Mouse (Mus musculus): ENCODE data around the gene Dynlt1b. TPM values are rescaled to one million over a fixed set of nuclear protein-coding genes. Genes with fewer than 3 reads are reported as not detected.
"Not testable (repeated sequence)": the region's sequence is repeated elsewhere in the genome, so short reads cannot be mapped to it uniquely, and the experiment has no call there.

Dynlt1b gene
- total RNA-seq (2021) = 10 to 100 TPM; 55.9 to 57.4 TPM
- long read RNA-seq, experiment 1, transcript Dynlt1b-201 (5 exons, 771 nt) = major isoform, 12 of 16 reads
- long read RNA-seq, experiment 1, partial matches to known transcripts = 4 of 16 reads
- long read RNA-seq, experiment 1, other reads (novel, unspliced or antisense) = 0 of 16 reads
- long read RNA-seq, experiment 2, transcript Dynlt1b-201 (5 exons, 771 nt) = major isoform, 7 of 18 reads
- long read RNA-seq, experiment 2, partial matches to known transcripts = 1 of 18 reads
- long read RNA-seq, experiment 2, other reads (novel, unspliced or antisense) = 10 of 18 reads

GRCm38 (mm10) chr17:6429945-6430344 lies at the start of gene Dynlt1b:
TSS of gene Dynlt1b (plus strand) at chr17:6430112.
- H3K4me3 ChIP-seq = peak within 1 kb of the TSS; percentile 72
- intact Hi-C loops (cut with DNase I) = not testable (repeated sequence)
- peak within 1 kb of the TSS; percentile 77 for H3K27ac ChIP-seq
- peak; percentile 100 for DNase-seq

- intact Hi-C loops (cut with DNase I); H3K27ac ChIP-seq; H3K4me3 ChIP-seq; DNase-seq: not testable (repeated sequence)
Observed at GRCm38 (mm10) chr17:6380182-6380841, 49.6 kb upstream of the Dynlt1b start.

- DNase-seq; H3K4me3 ChIP-seq; H3K27ac ChIP-seq; intact Hi-C loops (cut with DNase I): not testable (repeated sequence)
Observed at GRCm38 (mm10) chr17:6381071-6381682, 48.7 kb upstream of the Dynlt1b start.

GRCm38 (mm10) chr17:6386927-6387326 lies 43.0 kb upstream of the Dynlt1b start:
- H3K4me3 ChIP-seq; H3K27ac ChIP-seq; intact Hi-C loops (cut with DNase I); DNase-seq: not testable (repeated sequence)

GRCm38 (mm10) chr17:6387380-6387911 lies 42.5 kb upstream of the Dynlt1b start:
- H3K4me3 ChIP-seq; H3K27ac ChIP-seq; DNase-seq; intact Hi-C loops (cut with DNase I): not testable (repeated sequence)

GRCm38 (mm10) chr17:6389463-6389862 lies 40.4 kb upstream of the Dynlt1b start:
- H3K4me3 ChIP-seq; intact Hi-C loops (cut with DNase I); H3K27ac ChIP-seq; DNase-seq: not testable (repeated sequence)

GRCm38 (mm10) chr17:6390731-6391130 lies 39.2 kb upstream of the Dynlt1b start:
- H3K4me3 ChIP-seq; intact Hi-C loops (cut with DNase I); DNase-seq; H3K27ac ChIP-seq: not testable (repeated sequence)

GRCm38 (mm10) chr17:6391736-6392135 lies 38.2 kb upstream of the Dynlt1b start:
- intact Hi-C loops (cut with DNase I); H3K27ac ChIP-seq; DNase-seq; H3K4me3 ChIP-seq: not testable (repeated sequence)

GRCm38 (mm10) chr17:6392473-6393340 lies 37.2 kb upstream of the Dynlt1b start:
- H3K4me3 ChIP-seq; DNase-seq; H3K27ac ChIP-seq; intact Hi-C loops (cut with DNase I): not testable (repeated sequence)

GRCm38 (mm10) chr17:6398079-6398478 lies 31.8 kb upstream of the Dynlt1b start:
- H3K27ac ChIP-seq; intact Hi-C loops (cut with DNase I); H3K4me3 ChIP-seq; DNase-seq: not testable (repeated sequence)

GRCm38 (mm10) chr17:6398816-6399215 lies 31.1 kb upstream of the Dynlt1b start:
- H3K27ac ChIP-seq; H3K4me3 ChIP-seq; DNase-seq; intact Hi-C loops (cut with DNase I): not testable (repeated sequence)

GRCm38 (mm10) chr17:6399281-6400096 lies 30.4 kb upstream of the Dynlt1b start:
- DNase-seq = peak; percentile 26

GRCm38 (mm10) chr17:6400097-6400489 lies 29.8 kb upstream of the Dynlt1b start:
- H3K4me3 ChIP-seq; H3K27ac ChIP-seq; DNase-seq; intact Hi-C loops (cut with DNase I): not testable (repeated sequence)

More at GRCm38 (mm10) chr17:6399281-6400096, 30.4 kb upstream of the Dynlt1b start:
- intact Hi-C loops (cut with DNase I); H3K27ac ChIP-seq; H3K4me3 ChIP-seq: not testable (repeated sequence)

GRCm38 (mm10) chr17:6404493-6404892 lies 25.4 kb upstream of the Dynlt1b start:
- H3K27ac ChIP-seq; intact Hi-C loops (cut with DNase I): not testable (repeated sequence)

GRCm38 (mm10) chr17:6406972-6407371 lies 22.9 kb upstream of the Dynlt1b start:
- H3K27ac ChIP-seq; intact Hi-C loops (cut with DNase I); H3K4me3 ChIP-seq: not testable (repeated sequence)
- peak; percentile 56 for DNase-seq

More at GRCm38 (mm10) chr17:6404493-6404892, 25.4 kb upstream of the Dynlt1b start:
- not testable (repeated sequence) for H3K4me3 ChIP-seq, DNase-seq

- H3K27ac ChIP-seq; DNase-seq; H3K4me3 ChIP-seq; intact Hi-C loops (cut with DNase I): not testable (repeated sequence)
Observed at GRCm38 (mm10) chr17:6410713-6411213, 19.1 kb upstream of the Dynlt1b start.

Data from gastrocnemius, adult 2 months (tissue).